ENCODE assay signal across 7 mouse cellular contexts in the genomic region with DNA sequence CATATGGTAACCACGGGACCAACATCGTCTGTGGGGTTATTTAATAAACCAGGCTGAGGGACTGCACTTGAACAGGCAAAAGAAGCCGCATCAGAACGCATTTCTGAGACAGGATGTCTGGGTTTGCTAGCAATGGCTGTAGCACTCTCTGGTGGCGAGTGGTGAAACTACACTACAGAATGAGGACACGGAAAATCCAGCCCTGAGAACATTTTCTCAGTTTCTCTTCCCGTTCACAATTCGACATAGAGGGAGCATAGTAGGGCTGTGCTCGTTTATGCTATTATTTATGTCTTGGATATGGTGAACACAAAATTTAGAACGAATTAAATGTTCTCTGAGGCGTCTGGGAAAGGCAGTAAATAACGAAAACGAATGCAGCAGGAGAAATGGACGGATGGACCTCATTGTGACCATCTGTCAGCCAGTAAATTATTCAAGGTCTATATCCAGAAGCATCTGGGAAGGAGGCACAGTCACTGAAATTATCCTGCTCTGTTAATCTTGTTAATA. TPM values are rescaled to one million over a fixed set of nuclear protein-coding genes. Genes with fewer than 3 reads are reported as not detected.
DNase-seq lines count a peak whose midpoint lies in the region; ATAC-seq lines count a peak whose summit lies in the region.

No protein-coding gene starts in this region.

- peak; percentile 80 for ATAC-seq in hindbrain, embryonic 16.5 days

- no peaks in the 10 kb centered on the region for H3K4me1 ChIP-seq in hindbrain, embryonic 16.5 days (ENCODE audit: control insufficient read depth, insufficient read depth, low read depth, low read length)

- peak overlapping the region; percentile 4; the same call in 1 of the 2 replicates for H3K9ac ChIP-seq in hindbrain, embryonic 16.5 days (ENCODE audit: low read depth, low read length)

- WGBS in hindbrain, embryonic 16.5 days: 7% methylated on average over 14 of the region's 14 CpGs

- no peak overlapping the region for H3K27ac ChIP-seq in hindbrain, embryonic 16.5 days (ENCODE audit: low read depth, low read length)

- peak; percentile 79 for DNase-seq in adipocyte (ENCODE audit: low spot score)
- peak; percentile 94 to 96 for DNase-seq in cerebellum, postnatal 10 days
- peak; percentile 84 to 91 for DNase-seq in frontal cortex, postnatal 36 days (ENCODE audit: low spot score in 2 of 2)
- peak; percentile 73 to 79 for DNase-seq in layer of hippocampus, postnatal 36 days
- DNase-seq in lung, postnatal 25 days (ENCODE audit: low spot score): peak; percentile 69
- peak; percentile 88 for DNase-seq in retina, embryonic 14.5 days (ENCODE audit: low spot score)

- H3K36me3 ChIP-seq in hindbrain, embryonic 16.5 days (ENCODE audit: control insufficient read depth, insufficient read depth, low read length): no peaks in the 10 kb centered on the region

- peak overlapping the region; percentile 52 for H3K4me2 ChIP-seq in hindbrain, embryonic 16.5 days (ENCODE audit: low read length)

- no peaks in the 10 kb centered on the region for H3K27me3 ChIP-seq in hindbrain, embryonic 16.5 days (replicated peaks; ENCODE audit: control insufficient read depth, insufficient read depth, low read length)

- no peaks in the 10 kb centered on the region for H3K9me3 ChIP-seq in hindbrain, embryonic 16.5 days (ENCODE audit: control insufficient read depth, low read length)

- H3K4me3 ChIP-seq in hindbrain, embryonic 16.5 days (ENCODE audit: low read length): peak overlapping the region; percentile 26

RNA-seq across cellular contexts. Expression of a gene that starts 48.8 kb away (rescaled TPM):
- 0.18 TPM in 1 of 2 replicates, not detected in the other for polyA plus RNA-seq in hindbrain, embryonic 16.5 days (2015; fragmentation: Nextera tagmentation; extraction: Ambion mirVana)
- not detected for total RNA-seq in layer of hippocampus, postnatal 36 days (2021)
